Mouse (Mus musculus) thymus, adult 2 months (tissue): Measurements from ENCODE around the gene Dnaja2. TPM values are rescaled to one million over a fixed set of nuclear protein-coding genes. Genes with fewer than 3 reads are reported as not detected.

Source experiments
- DNase-seq: peaks from one replicate; pipeline ENCODE4 v3.0.0; 2021
- H3K27ac ChIP-seq: fragments of 200-500 bp; 2 replicates; pipeline ENCODE4 v1.5.1; 2012; ENCODE audit warnings: low read length, control low read depth; ENCODE audit not compliant: control insufficient read depth, insufficient read depth
- H3K27me3 ChIP-seq: fragments of 200-500 bp; 2 replicates; pipeline ENCODE4 v1.6.1; 2012; ENCODE audit warnings: mild to moderate bottlenecking, low read length, moderate library complexity, mixed read lengths; ENCODE audit not compliant: control insufficient read depth, insufficient read depth
- H3K36me3 ChIP-seq: fragments of 200-500 bp; 2 replicates; pipeline ENCODE4 v1.6.1; 2012; ENCODE audit warnings: mild to moderate bottlenecking, low read length, moderate library complexity; ENCODE audit not compliant: control insufficient read depth, insufficient read depth
- H3K4me1 ChIP-seq: fragments of 200-500 bp; replicated peaks from 2 replicates; pipeline ENCODE4 v1.6.1; 2012; ENCODE audit warnings: low read length; ENCODE audit not compliant: control insufficient read depth, insufficient read depth
- H3K4me3 ChIP-seq: fragments of 200-500 bp; 2 replicates; pipeline ENCODE4 v1.5.1; 2012; ENCODE audit warnings: mild to moderate bottlenecking, low read length, control low read depth, moderate library complexity; ENCODE audit not compliant: control insufficient read depth, insufficient read depth
- CTCF ChIP-seq: fragments of 200-500 bp; IDR thresholded peaks from 2 replicates; pipeline ENCODE4 v1.5.1; 2012; ENCODE audit warnings: mild to moderate bottlenecking, control low read depth, low read length, moderate library complexity, borderline replicate concordance; ENCODE audit not compliant: control insufficient read depth, poor library complexity, insufficient read depth; ENCODE audit errors: extremely low read depth
- POLR2A ChIP-seq: fragments of 200-500 bp; IDR thresholded peaks from 2 replicates; pipeline ENCODE4 v1.6.1; 2012; ENCODE audit warnings: mild to moderate bottlenecking, low read length, control low read depth, moderate library complexity; ENCODE audit not compliant: control insufficient read depth, poor library complexity, insufficient read depth; ENCODE audit errors: extremely low read depth
- WGBS: fragments of 180-500 bp; shearing (Covaris S2); methylation state at CpG from one replicate; pipeline ENCODE4 v1.1.7; 2018; 5-methylcytosine and 5-hydroxymethylcytosine counted together
- polyA plus RNA-seq: library from polyadenylated mRNA; depleted of rRNA; stranded (reverse); fragments of >200 nt; gene quantifications from 2 replicates; pipeline ENCODE4 v1.2.3, GENCODE M21; 2012

The Dnaja2 gene
- polyA plus RNA-seq, 1 experiment: 10.1 TPM

GRCm38 (mm10) chr8:85573972-85574496 lies 18.9 kb upstream of the Dnaja2 start:
- WGBS: 92% methylated on average over 2 of the region's 2 CpGs
- DNase-seq: no peak

DNA sequence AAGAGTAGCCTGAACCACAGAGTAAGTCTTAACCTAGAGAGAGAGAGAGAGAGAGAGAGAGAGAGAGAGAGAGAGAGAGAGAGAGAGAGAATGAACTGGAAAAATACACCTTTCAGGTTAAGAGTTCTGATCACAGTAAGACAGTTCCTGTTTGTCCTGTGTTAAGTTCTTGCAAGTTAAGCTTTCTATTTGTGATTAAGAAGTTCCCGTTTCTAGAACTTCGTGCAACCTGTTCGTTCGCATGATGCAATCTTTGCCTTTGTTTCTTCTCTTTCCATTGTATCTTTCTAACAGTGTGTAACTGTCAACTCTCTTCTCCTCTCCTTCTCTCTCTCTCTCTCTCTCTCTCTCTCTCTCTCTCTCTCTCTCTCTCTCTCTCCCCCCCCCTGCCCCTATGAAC lies 15.3 kb upstream of the Dnaja2 start:
- 19% methylated on average over 4 of the region's 4 CpGs for WGBS
- H3K27ac ChIP-seq: no peak overlapping the region
- no peaks in the 10 kb centered on the region for H3K4me1 ChIP-seq
- no peaks in the 10 kb centered on the region for H3K27me3 ChIP-seq
- no peaks in the 10 kb centered on the region for H3K36me3 ChIP-seq
- no peak overlapping the region for H3K4me3 ChIP-seq
- TF ChIP-seq CTCF (no peak), POLR2A (no peak)
- DNase-seq: no peak

More at GRCm38 (mm10) chr8:85573972-85574496, 18.9 kb upstream of the Dnaja2 start:
- TF ChIP-seq POLR2A: no peak
- no peak for TF ChIP-seq CTCF
- H3K4me3 ChIP-seq: no peak overlapping the region
- H3K4me1 ChIP-seq: no peaks in the 10 kb centered on the region
- H3K36me3 ChIP-seq: no peaks in the 10 kb centered on the region
- H3K27me3 ChIP-seq: no peaks in the 10 kb centered on the region
- H3K27ac ChIP-seq: no peak overlapping the region

DNA sequence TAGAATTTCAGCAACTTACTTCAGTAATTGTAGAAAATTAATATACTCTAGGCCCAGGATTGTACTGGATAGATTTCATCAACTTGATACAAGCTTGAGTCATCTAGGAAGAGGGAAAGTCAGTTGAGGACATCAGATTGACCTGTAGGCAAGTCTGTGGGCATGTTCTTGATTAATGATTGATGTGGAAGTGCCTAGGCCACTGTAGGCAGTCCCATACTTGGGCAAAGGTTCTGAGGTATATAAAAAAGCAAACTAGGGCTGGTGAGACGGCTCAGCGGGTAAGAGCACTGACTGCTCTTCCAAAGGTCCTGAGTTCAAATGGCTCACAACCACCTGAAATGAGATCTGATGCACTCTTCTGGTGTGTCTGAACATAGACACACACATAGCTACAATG lies 12.7 kb upstream of the Dnaja2 start:
- WGBS: 97% methylated on average over 2 of the region's 2 CpGs
- Histone ChIP-seq H3K27me3 (no peaks in the 10 kb centered on the region), H3K27ac (no peak overlapping the region), H3K4me3 (no peak overlapping the region), H3K4me1 (no peaks in the 10 kb centered on the region), H3K36me3 (no peaks in the 10 kb centered on the region)
- no peak for TF ChIP-seq CTCF
- no peak for TF ChIP-seq POLR2A
- no peak for DNase-seq

- 92% methylated on average over 3 of the region's 3 CpGs for WGBS
Measured at GRCm38 (mm10) chr8:85565186-85565585, 10.0 kb upstream of the Dnaja2 start.

DNA sequence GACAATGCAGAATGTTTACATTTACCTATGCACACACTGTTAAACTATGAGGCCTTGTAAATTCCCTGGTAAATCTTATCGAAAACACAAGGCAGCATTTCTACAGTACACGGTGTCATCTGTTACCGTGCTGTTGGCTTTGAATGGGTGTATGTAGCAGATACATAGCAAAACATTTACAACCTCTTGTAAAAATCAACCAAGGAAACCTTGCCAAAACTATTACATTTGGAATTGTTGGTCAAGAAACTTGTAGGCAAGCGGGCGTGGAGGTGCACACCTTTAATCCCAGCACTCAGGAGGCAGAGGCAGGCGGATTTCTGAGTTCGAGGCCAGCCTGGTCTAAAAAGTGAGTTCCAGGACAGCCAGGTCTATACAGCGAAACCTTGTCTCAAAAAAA lies 8.2 kb upstream of the Dnaja2 start:
- Histone ChIP-seq H3K36me3 (no peaks in the 10 kb centered on the region), H3K27ac (no peak overlapping the region), H3K27me3 (no peaks in the 10 kb centered on the region), H3K4me1 (no peaks in the 10 kb centered on the region), H3K4me3 (no peak overlapping the region)
- no peak for DNase-seq
- TF ChIP-seq POLR2A: no peak
- no peak for TF ChIP-seq CTCF
- WGBS: 95% methylated on average over 8 of the region's 8 CpGs

More at GRCm38 (mm10) chr8:85565186-85565585, 10.0 kb upstream of the Dnaja2 start:
- DNase-seq: no peak
- TF ChIP-seq POLR2A (no peak), CTCF (no peak)
- H3K4me1 ChIP-seq: no peaks in the 10 kb centered on the region
- no peaks in the 10 kb centered on the region for H3K36me3 ChIP-seq
- H3K4me3 ChIP-seq: no peak overlapping the region
- no peak overlapping the region for H3K27ac ChIP-seq
- H3K27me3 ChIP-seq: no peaks in the 10 kb centered on the region

DNA sequence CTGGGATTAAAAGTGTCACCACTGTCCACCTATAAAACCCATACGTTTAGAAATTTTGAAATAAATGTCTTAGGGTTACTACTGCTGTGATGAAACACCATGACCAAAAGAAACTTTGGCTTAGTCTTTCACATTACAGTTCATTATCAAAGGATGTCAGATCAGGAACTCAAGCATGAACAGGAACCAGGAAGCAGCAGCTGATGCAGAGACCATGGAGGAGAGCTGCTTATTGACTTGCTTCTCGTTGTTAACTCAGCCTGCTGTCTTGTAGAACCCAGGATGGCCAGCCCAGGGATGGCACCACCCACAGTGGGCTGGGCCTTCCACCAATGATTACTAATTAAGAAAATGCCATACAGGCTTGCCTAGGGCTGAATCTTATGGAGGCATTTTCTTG lies 4.8 kb upstream of the Dnaja2 start:
- H3K36me3 ChIP-seq: no peaks in the 10 kb centered on the region
- no peak overlapping the region for H3K27ac ChIP-seq
- H3K4me1 ChIP-seq: no peaks in the 10 kb centered on the region
- WGBS: 69% methylated on average over 2 of the region's 2 CpGs
- TF ChIP-seq CTCF (no peak), POLR2A (no peak)
- no peak overlapping the region for H3K4me3 ChIP-seq
- DNase-seq: no peak
- no peaks in the 10 kb centered on the region for H3K27me3 ChIP-seq

- Histone ChIP-seq H3K36me3 (no peaks in the 10 kb centered on the region), H3K27me3 (no peaks in the 10 kb centered on the region), H3K27ac (no peak overlapping the region), H3K4me1 (peaks cover under 1% of the 10 kb centered on the region; the same call in 1 of the 2 replicates), H3K4me3 (no peak overlapping the region)
- TF ChIP-seq POLR2A (no peak), CTCF (no peak)
- no peak for DNase-seq
- WGBS: 71% methylated on average over 1 of the region's 1 CpGs
Measured at GRCm38 (mm10) chr8:85559201-85559600, 4.1 kb upstream of the Dnaja2 start.

DNA sequence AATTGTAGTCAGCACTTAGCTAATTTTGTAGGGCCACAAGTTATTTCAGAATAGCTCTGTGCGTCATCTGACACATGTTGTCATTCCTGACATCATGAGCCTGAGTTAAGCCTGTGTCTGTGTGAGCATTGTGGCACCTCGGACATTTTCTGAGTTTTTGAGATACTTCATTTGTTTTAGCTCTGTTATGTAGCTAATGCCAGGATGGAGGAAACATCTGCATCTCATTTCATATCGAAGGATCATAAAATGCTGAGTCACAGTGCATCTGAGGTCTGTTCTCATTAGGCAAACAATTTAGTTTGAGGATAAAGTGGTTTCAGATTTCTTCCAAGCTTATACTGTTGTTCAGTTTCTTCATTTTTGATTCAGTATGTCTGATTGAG lies 2.5 kb upstream of the Dnaja2 start:
- Histone ChIP-seq H3K4me1 (peaks cover 2% of the 10 kb centered on the region; the same call in 1 of the 2 replicates), H3K36me3 (peaks cover 8% of the 10 kb centered on the region), H3K27ac (no peak overlapping the region), H3K4me3 (no peak overlapping the region), H3K27me3 (no peaks in the 10 kb centered on the region)
- TF ChIP-seq POLR2A: no peak
- TF ChIP-seq CTCF: no peak
- 35% methylated on average over 3 of the region's 3 CpGs for WGBS
- no peak for DNase-seq
